Mouse (Mus musculus): Measurements from ENCODE around the gene Ptprb. TPM values are rescaled to one million over a fixed set of nuclear protein-coding genes. Genes with fewer than 3 reads are reported as not detected.

Ptprb gene
- polyA plus RNA-seq (2012; rRNA removed): 9.5 and 14.5 TPM in 2 replicates

DNA sequence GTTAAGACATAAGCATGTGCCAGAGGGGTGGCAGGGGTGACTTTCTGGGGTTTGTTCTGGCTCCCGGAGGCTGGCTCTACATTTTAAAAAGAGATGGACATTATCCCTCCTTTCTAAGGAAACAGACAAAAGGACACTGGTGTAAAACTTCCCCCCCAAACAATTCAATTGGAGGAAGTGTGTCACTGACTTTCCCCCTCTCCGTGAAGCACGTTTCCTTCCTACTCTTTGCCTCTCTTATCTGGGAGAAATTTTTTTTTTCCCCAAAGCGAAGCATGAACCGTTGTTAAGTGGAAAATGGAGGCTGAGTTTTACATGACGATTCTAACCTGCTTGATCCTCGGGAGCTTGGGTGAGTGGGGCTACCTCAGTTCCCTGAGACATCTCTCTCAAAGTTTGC lies at the start of gene Ptprb:
TSS of gene Ptprb (plus strand) at position 244 of the 400 bp plus-strand sequence.
- DNase-seq (ENCODE audit: low spot score): no peak

GRCm38 (mm10) chr10:116235299-116235698 lies 40.0 kb upstream of the Ptprb start:
- DNase-seq (ENCODE audit: low spot score): no peak

DNA sequence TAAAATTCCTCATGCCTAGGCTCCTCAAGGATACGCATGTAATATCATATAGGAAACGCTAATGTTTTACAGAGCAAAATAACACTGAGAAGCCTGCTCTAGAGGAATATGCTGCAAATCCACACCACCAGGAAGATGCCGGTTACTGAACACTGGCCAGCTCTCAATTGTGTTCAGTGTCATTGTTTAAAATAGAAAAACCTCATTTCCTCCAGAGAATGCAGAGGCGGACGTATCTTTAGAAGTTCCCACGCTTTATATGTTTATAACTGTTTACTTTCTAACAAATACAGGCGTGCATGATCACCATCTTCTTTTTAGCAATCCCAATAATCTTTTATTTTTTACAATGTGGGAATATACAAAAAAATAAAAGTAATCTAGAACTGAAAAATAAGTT lies 33.1 kb upstream of the Ptprb start:
- no peak for DNase-seq (ENCODE audit: low spot score)

DNA sequence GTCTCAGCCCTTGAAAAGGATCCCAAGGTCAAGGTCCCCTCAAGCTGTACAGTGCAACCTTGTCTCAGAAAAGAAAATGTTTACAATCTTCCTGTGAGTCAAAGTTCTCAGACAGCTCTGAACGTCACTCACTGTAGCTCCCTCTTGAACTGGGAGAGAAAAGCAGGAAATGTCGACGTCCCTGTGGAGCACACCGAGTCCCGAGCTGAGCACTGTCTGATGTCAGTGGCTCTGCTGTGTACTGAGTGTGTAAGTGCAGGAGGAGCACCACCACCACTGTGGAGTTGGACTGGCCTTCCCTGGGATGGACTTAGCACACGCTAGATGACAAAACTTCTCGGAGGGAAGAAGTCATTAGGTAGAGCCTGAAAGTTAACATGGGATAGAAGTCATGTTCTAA lies 31.9 kb upstream of the Ptprb start:
- no peak for DNase-seq (ENCODE audit: low spot score)

GRCm38 (mm10) chr10:116245632-116246031 lies 29.7 kb upstream of the Ptprb start:
- DNase-seq (ENCODE audit: low spot score): no peak

- DNase-seq (ENCODE audit: low spot score): no peak
These were observed 22.7 kb upstream of the Ptprb start for GRCm38 (mm10) chr10:116252668-116253067.

- DNase-seq (ENCODE audit: low spot score): no peak
These were observed 21.4 kb upstream of the Ptprb start for GRCm38 (mm10) chr10:116253972-116254371.

GRCm38 (mm10) chr10:116259298-116259697 lies 16.0 kb upstream of the Ptprb start:
- no peak for DNase-seq (ENCODE audit: low spot score)

DNA sequence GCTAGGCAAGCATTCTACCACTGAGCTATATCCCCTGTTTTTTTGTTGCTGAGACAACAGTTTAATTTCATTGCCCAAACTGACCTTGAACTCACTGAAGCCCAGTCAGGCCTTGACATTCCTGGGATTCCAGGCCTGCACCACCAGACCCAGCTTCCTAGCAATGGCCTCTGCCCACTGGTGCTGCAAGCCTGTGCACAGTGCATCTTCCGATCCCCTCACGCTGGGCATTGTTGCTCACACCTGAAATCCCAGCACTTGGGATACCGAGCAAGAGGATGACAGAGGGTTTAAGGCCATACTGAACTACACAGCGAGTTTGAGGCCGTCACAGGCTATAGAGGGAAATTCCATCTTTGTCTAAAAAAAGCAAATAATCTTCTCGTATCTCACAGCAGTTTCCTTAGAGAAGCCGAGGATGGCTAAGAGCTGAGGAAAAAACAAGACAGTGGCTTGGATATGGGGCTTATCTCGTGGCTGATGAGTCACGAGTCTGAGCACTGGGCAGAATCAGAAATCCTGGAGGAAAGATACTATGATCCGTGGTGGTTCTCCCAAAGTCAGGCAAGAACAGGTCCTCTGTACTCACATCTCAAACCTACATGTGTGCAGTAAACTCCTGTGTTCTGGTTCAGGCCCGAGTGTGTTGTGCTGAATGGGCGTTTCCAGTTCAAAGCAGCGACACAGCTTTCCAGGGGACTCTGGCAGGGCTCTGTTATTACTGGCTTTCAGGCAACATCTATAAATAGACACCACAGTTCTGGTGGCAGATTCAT lies 14.5 kb upstream of the Ptprb start:
- DNase-seq (ENCODE audit: low spot score): no peak

DNA sequence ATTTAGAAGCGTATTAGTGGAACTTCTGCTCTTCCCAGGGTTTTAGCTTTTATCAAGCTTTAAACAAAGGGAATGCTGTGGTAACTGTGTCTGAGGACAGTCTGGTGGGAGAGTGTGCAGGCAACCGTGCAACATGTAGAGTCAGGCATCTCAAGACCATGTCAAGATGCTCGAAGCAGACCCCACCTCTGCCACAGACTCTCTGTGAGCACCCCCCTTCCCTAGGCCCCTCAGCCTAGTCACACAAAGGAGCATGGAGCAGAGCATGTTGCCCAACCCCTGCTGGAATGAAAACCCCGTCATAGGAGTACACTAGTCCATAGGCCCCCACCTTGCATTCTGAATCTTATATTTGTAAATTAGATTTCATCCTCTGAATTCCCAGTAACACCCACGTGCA lies 13.8 kb upstream of the Ptprb start:
- no peak for DNase-seq (ENCODE audit: low spot score)

GRCm38 (mm10) chr10:116264521-116264920 lies 10.8 kb upstream of the Ptprb start:
- DNase-seq (ENCODE audit: low spot score): no peak

- DNase-seq (ENCODE audit: low spot score): no peak
These were observed 8.5 kb upstream of the Ptprb start for GRCm38 (mm10) chr10:116266561-116267433.

- no peak for DNase-seq (ENCODE audit: low spot score)
These were observed 7.9 kb upstream of the Ptprb start for GRCm38 (mm10) chr10:116267434-116267822.

DNA sequence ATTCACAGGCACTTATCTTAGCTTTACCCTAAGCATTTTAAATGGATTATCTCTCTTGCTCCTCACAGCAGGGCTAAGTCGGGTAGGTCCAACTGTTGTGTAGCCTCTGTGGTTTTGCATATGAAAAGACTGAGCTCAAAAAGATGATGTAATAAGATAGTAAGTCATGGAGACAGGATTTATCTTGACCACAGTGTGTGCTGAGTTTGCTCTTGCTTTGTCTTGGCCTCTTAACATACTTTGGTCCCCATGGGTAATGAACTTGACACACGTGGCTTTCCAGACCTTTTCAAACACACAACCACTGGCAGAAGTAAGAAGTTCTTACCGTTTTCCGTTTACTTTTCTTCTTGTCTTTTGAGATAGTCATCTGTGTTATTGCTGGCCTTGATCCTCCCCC lies 7.0 kb upstream of the Ptprb start:
- DNase-seq (ENCODE audit: low spot score): no peak

GRCm38 (mm10) chr10:116270646-116271469 lies 4.5 kb upstream of the Ptprb start:
- DNase-seq (ENCODE audit: low spot score): no peak

DNA sequence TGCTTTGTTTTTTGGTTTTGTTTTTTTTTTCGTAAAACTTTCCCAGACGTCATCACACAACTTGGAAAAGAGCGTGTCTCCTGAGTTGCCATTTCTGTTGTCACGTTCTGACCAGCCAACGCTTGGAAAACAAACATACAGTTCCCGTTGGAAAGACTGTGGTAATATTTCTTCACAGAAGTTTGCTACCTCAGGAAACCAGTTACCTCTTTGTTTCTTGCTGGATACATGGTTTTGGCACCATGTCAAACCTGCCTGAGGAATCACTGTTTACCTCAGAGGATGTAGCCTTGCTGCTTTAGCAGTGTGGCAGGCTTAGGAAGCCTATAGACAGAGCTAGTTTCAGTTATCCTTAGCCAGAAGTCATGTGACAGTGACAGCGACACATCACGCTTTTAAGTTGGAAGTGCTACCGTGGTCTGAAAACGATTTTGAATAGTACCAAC lies 3.8 kb upstream of the Ptprb start:
- DNase-seq (ENCODE audit: low spot score): no peak

- no peak for DNase-seq (ENCODE audit: low spot score)
These were observed 3.2 kb upstream of the Ptprb start for GRCm38 (mm10) chr10:116272156-116272555.

GRCm38 (mm10) chr10:116286697-116287344 lies 11.5 kb downstream of the Ptprb start:
- DNase-seq (ENCODE audit: low spot score): no peak

GRCm38 (mm10) chr10:116288130-116288529 lies 12.8 kb downstream of the Ptprb start:
- DNase-seq (ENCODE audit: low spot score): no peak

DNA sequence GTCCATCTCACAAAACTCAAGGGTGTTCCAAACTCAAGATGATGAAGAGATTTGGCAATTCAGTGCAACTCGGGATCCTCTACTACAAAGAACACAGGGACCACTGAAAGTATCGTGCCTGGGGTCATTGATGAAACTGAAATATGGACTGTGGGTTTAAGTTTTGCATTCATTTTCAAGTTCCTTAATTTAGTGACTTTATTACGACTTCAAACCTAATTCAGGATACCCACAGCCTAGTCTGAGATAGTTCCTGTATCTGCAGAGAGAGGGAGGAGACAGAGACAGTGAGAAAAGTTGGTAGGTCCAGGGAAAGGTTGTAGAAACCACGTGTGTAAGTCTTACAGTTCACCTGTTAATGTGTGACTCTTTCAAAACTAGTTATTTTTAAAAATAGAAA lies 15.2 kb downstream of the Ptprb start:
- no peak for DNase-seq (ENCODE audit: low spot score)

- no peak for DNase-seq (ENCODE audit: low spot score)
These were observed 15.9 kb downstream of the Ptprb start for GRCm38 (mm10) chr10:116291153-116291755.

Data from urinary bladder, adult 2 months (tissue).